Mouse (Mus musculus): Measurements from ENCODE around the gene Glyctk. TPM values are rescaled to one million over a fixed set of nuclear protein-coding genes. Genes with fewer than 3 reads are reported as not detected.

Glyctk gene
- polyA plus RNA-seq, 1 experiment from 2014 or later = 3.0 TPM

DNA sequence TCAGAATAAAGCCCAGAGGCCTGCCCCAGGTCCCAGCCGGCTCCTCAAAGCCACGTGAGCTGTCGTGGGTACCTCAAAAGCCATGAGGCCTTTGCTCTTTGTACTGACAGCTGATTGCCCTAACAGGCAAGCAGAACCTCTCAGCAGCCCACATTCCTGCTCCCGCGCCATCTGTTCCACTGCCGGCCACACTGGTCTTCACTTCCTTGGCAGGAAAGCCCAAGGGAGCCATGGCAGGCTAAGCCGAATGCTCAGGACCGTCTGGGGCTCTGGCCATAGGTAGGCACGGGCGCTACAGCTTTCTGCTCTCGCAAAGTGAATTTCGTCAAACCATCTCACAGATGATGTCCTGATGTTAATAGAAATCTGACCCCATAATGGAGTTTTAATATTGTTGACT is 16.0 kb downstream of the Glyctk start:
- H3K4me1 ChIP-seq (replicated peaks; ENCODE audit: control insufficient read depth, insufficient read depth, low read length) = peaks cover 22% of the 10 kb centered on the region
- no peak overlapping the region for H3K9ac ChIP-seq (replicated peaks; ENCODE audit: low read depth, low read length)
- H3K36me3 ChIP-seq (ENCODE audit: control insufficient read depth, insufficient read depth) = no peaks in the 10 kb centered on the region
- H3K27me3 ChIP-seq (replicated peaks; ENCODE audit: control insufficient read depth, insufficient read depth, low read length) = peaks cover 17% of the 10 kb centered on the region; the same call in 1 of the 2 replicates
- H3K4me3 ChIP-seq (replicated peaks; ENCODE audit: low read length) = no peak overlapping the region
- no peaks in the 10 kb centered on the region for H3K9me3 ChIP-seq (ENCODE audit: control insufficient read depth, low read length)
- no peak overlapping the region for H3K27ac ChIP-seq (ENCODE audit: low read length)
- WGBS = 73% methylated on average over 12 of the region's 12 CpGs
- no peak for ATAC-seq
- H3K4me2 ChIP-seq (ENCODE audit: low read length) = no peak overlapping the region

- Histone ChIP-seq H3K27me3 (replicated peaks; ENCODE audit: control insufficient read depth, insufficient read depth, low read length) (0 out of 2 replicates have a peak, but pooled peaks cover 10% of the 10 kb centered on the region), H3K27ac (ENCODE audit: low read length) (no peak overlapping the region), H3K9me3 (ENCODE audit: control insufficient read depth, low read length) (no peaks in the 10 kb centered on the region), H3K9ac (replicated peaks; ENCODE audit: low read depth, low read length) (no peak overlapping the region), H3K4me3 (replicated peaks; ENCODE audit: low read length) (no peak overlapping the region), H3K36me3 (ENCODE audit: control insufficient read depth, insufficient read depth) (no peaks in the 10 kb centered on the region), H3K4me1 (replicated peaks; ENCODE audit: control insufficient read depth, insufficient read depth, low read length) (peaks cover 22% of the 10 kb centered on the region), H3K4me2 (ENCODE audit: low read length) (no peak overlapping the region)
- peak; percentile 49 for ATAC-seq
- WGBS = 6% methylated on average over 10 of the region's 10 CpGs
These were observed 18.2 kb downstream of the Glyctk start for GRCm38 (mm10) chr9:106139763-106140162.

- H3K27me3 ChIP-seq (replicated peaks; ENCODE audit: control insufficient read depth, insufficient read depth, low read length) = 0 out of 2 replicates have a peak, but pooled peaks cover 10% of the 10 kb centered on the region
- H3K4me3 ChIP-seq (replicated peaks; ENCODE audit: low read length) = no peak overlapping the region
- no peak overlapping the region for H3K4me2 ChIP-seq (ENCODE audit: low read length)
- H3K27ac ChIP-seq (ENCODE audit: low read length) = no peak overlapping the region
- no peaks in the 10 kb centered on the region for H3K9me3 ChIP-seq (ENCODE audit: control insufficient read depth, low read length)
- peaks cover 11% of the 10 kb centered on the region for H3K4me1 ChIP-seq (replicated peaks; ENCODE audit: control insufficient read depth, insufficient read depth, low read length)
- no peak for ATAC-seq
- no peaks in the 10 kb centered on the region for H3K36me3 ChIP-seq (ENCODE audit: control insufficient read depth, insufficient read depth)
- H3K9ac ChIP-seq (replicated peaks; ENCODE audit: low read depth, low read length) = no peak overlapping the region
- 35% methylated on average over 10 of the region's 10 CpGs for WGBS
These were observed 20.2 kb downstream of the Glyctk start for GRCm38 (mm10) chr9:106137671-106138216.

DNA sequence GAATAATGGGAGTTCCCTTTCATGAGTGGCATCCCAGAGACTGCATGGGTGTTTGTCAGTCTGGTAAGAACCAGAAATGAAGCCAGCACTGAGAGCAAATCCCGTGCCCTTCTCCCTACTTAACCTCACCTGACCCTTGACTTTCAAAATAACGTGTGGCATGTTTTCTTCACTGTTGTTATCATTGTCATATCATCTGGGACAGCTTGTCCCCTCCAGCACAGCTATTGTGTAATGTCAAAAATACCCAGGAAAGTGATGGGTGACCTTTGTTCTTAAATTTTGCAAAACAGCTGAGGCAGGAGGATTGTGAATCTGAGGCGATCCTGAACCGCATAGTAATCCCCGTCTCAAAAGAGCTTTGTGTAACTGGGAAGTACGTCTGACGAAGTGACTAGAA is 27.7 kb downstream of the Glyctk start:
- no peaks in the 10 kb centered on the region for H3K27me3 ChIP-seq (replicated peaks; ENCODE audit: control insufficient read depth, insufficient read depth, low read length)
- H3K36me3 ChIP-seq (ENCODE audit: control insufficient read depth, insufficient read depth) = no peaks in the 10 kb centered on the region
- peaks cover 17% of the 10 kb centered on the region for H3K4me1 ChIP-seq (replicated peaks; ENCODE audit: control insufficient read depth, insufficient read depth, low read length)
- H3K9me3 ChIP-seq (ENCODE audit: control insufficient read depth, low read length) = no peaks in the 10 kb centered on the region
- H3K27ac ChIP-seq (ENCODE audit: low read length) = no peak overlapping the region
- H3K4me2 ChIP-seq (ENCODE audit: low read length) = no peak overlapping the region
- no peak overlapping the region for H3K9ac ChIP-seq (replicated peaks; ENCODE audit: low read depth, low read length)
- no peak for ATAC-seq
- no peak overlapping the region for H3K4me3 ChIP-seq (replicated peaks; ENCODE audit: low read length)
- 84% methylated on average over 7 of the region's 7 CpGs for WGBS

DNA sequence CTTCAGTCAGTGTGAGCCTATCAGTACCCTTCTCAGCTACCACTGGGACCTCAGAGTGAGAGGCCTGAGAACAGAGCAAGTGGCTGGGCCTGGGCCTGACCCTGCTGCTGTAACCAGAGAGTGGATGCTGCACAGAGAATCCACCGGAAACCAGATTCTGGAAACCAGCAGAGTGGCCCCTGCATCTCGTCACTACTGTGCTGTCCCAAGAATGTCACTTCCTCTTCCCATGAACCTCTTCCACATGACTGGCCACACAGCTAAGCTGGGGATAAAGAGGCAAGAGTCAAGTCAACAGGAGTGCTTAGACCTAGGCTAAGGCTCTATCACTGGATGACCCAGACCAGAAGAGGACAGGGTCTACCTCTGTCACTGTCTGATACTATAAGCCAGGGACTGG is 28.9 kb downstream of the Glyctk start:
- Histone ChIP-seq H3K9me3 (ENCODE audit: control insufficient read depth, low read length) (no peaks in the 10 kb centered on the region), H3K4me3 (replicated peaks; ENCODE audit: low read length) (no peak overlapping the region), H3K4me2 (ENCODE audit: low read length) (no peak overlapping the region), H3K36me3 (ENCODE audit: control insufficient read depth, insufficient read depth) (no peaks in the 10 kb centered on the region), H3K27me3 (replicated peaks; ENCODE audit: control insufficient read depth, insufficient read depth, low read length) (no peaks in the 10 kb centered on the region), H3K4me1 (replicated peaks; ENCODE audit: control insufficient read depth, insufficient read depth, low read length) (peaks cover 17% of the 10 kb centered on the region), H3K9ac (replicated peaks; ENCODE audit: low read depth, low read length) (no peak overlapping the region), H3K27ac (ENCODE audit: low read length) (no peak overlapping the region)
- ATAC-seq = no peak
- WGBS = 91% methylated on average over 2 of the region's 2 CpGs

DNA sequence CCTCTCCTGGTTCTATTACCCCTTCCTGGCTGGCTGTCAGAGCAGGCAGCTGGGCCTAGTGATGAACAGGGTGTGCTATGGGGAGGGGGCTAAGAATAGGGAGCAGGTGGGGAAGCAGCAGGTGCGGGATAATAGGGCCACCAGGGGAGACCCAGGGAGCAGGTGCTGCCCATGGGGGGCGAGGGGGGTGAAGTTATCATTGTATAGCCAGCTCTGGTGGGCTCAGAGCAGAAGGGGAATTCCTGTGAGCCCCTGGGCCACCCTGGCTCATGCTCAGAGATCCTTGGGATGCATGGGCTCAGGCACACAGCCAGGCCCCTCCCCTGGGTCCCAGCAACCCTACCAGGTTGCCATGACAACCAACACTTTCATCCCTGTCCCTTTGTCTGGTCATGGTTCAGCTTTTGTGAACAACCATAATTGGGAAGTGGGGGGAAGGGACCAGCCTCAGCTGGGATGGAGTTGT is 31.1 kb downstream of the Glyctk start:
- Histone ChIP-seq H3K36me3 (ENCODE audit: control insufficient read depth, insufficient read depth) (no peaks in the 10 kb centered on the region), H3K9me3 (ENCODE audit: control insufficient read depth, low read length) (no peaks in the 10 kb centered on the region), H3K4me1 (replicated peaks; ENCODE audit: control insufficient read depth, insufficient read depth, low read length) (peaks cover 17% of the 10 kb centered on the region), H3K27me3 (replicated peaks; ENCODE audit: control insufficient read depth, insufficient read depth, low read length) (no peaks in the 10 kb centered on the region), H3K9ac (replicated peaks; ENCODE audit: low read depth, low read length) (no peak overlapping the region), H3K4me3 (replicated peaks; ENCODE audit: low read length) (no peak overlapping the region), H3K27ac (ENCODE audit: low read length) (peak overlapping the region; percentile 80), H3K4me2 (ENCODE audit: low read length) (no peak overlapping the region)
- peak; percentile 90 for ATAC-seq
- WGBS = 0% methylated on average over 2 of the region's 2 CpGs

- Histone ChIP-seq H3K4me2 (ENCODE audit: low read length) (no peak overlapping the region), H3K9ac (replicated peaks; ENCODE audit: low read depth, low read length) (no peak overlapping the region), H3K4me1 (replicated peaks; ENCODE audit: control insufficient read depth, insufficient read depth, low read length) (peaks cover 21% of the 10 kb centered on the region), H3K36me3 (ENCODE audit: control insufficient read depth, insufficient read depth) (no peaks in the 10 kb centered on the region), H3K27me3 (replicated peaks; ENCODE audit: control insufficient read depth, insufficient read depth, low read length) (no peaks in the 10 kb centered on the region), H3K27ac (ENCODE audit: low read length) (no peak overlapping the region), H3K9me3 (ENCODE audit: control insufficient read depth, low read length) (no peaks in the 10 kb centered on the region), H3K4me3 (replicated peaks; ENCODE audit: low read length) (no peak overlapping the region)
- 48% methylated on average over 4 of the region's 4 CpGs for WGBS
- no peak for ATAC-seq
These were observed 34.3 kb downstream of the Glyctk start for GRCm38 (mm10) chr9:106123599-106123998.

DNA sequence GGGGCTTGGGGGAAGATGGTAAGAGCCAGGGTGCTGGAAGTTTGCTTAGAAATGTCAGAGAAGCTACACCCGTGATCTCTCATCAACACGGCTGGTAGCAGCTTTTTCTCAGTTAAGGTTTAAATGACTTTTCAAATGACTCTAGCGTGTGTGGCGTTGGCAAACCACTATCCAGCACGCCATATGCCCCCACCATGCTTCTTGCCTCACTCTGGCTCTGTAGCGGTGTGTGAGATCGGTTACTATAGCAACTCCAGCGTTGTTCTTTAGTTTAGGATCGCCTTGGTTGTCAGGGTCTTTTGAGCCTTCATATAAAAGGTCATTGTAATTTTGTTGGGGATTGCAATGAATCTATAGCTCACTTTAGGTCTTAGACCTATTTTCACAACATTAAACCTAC is 38.9 kb downstream of the Glyctk start:
- Histone ChIP-seq H3K36me3 (ENCODE audit: control insufficient read depth, insufficient read depth) (no peaks in the 10 kb centered on the region), H3K9me3 (ENCODE audit: control insufficient read depth, low read length) (no peaks in the 10 kb centered on the region), H3K4me1 (replicated peaks; ENCODE audit: control insufficient read depth, insufficient read depth, low read length) (peaks cover 10% of the 10 kb centered on the region), H3K9ac (replicated peaks; ENCODE audit: low read depth, low read length) (no peak overlapping the region), H3K27me3 (replicated peaks; ENCODE audit: control insufficient read depth, insufficient read depth, low read length) (no peaks in the 10 kb centered on the region), H3K27ac (ENCODE audit: low read length) (no peak overlapping the region), H3K4me3 (replicated peaks; ENCODE audit: low read length) (no peak overlapping the region), H3K4me2 (ENCODE audit: low read length) (no peak overlapping the region)
- ATAC-seq = no peak
- 41% methylated on average over 9 of the region's 9 CpGs for WGBS

- Histone ChIP-seq H3K4me2 (ENCODE audit: low read length) (peak overlapping the region; percentile 51), H3K9me3 (ENCODE audit: control insufficient read depth, low read length) (no peaks in the 10 kb centered on the region), H3K9ac (replicated peaks; ENCODE audit: low read depth, low read length) (peak overlapping the region; percentile 37; the same call in 1 of the 2 replicates), H3K27ac (ENCODE audit: low read length) (no peak overlapping the region), H3K4me3 (replicated peaks; ENCODE audit: low read length) (peak overlapping the region; percentile 21; the same call in 1 of the 2 replicates), H3K27me3 (replicated peaks; ENCODE audit: control insufficient read depth, insufficient read depth, low read length) (no peaks in the 10 kb centered on the region), H3K36me3 (ENCODE audit: control insufficient read depth, insufficient read depth) (no peaks in the 10 kb centered on the region), H3K4me1 (replicated peaks; ENCODE audit: control insufficient read depth, insufficient read depth, low read length) (peaks cover 10% of the 10 kb centered on the region)
- ATAC-seq = peak; percentile 80
- 6% methylated on average over 13 of the region's 13 CpGs for WGBS
These were observed 42.0 kb downstream of the Glyctk start for GRCm38 (mm10) chr9:106115801-106116424.

Measured in forebrain, embryonic 16.5 days (tissue).